Mouse (Mus musculus): ENCODE data around the gene Hist3h2ba. TPM values are rescaled to one million over a fixed set of nuclear protein-coding genes. Genes with fewer than 3 reads are reported as not detected.
A peak's percentile ranks its signal among the peaks of the same experiment; 100 is the strongest.

Hist3h2ba gene
- polyA plus RNA-seq, 1 experiment from 2014 or later = 117 TPM

DNA sequence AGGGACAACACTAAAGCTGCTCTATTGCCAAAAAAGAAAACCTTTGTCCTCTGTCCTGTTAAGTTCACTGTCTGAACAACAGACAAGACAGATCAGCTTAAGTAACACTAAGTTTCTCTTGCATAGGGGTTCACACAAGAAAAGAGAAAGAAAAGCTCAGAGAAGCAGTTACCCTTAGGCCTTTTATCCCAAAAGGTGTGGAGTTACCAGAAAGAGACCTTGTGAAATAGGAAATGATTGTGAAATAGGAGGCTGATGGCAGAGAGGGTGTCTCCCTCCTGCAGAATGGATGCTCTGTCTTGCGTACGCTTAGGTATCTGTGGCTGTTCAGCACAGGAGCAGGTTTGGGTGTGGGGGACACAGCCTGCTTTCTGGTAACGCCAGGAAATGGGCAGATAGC is 30.5 kb downstream of the Hist3h2ba start:
- ATAC-seq (ENCODE audit: low read depth) = no peak
- H3K36me3 ChIP-seq (ENCODE audit: control insufficient read depth, insufficient read depth, low read length) = peaks cover 11% of the 10 kb centered on the region
- H3K4me1 ChIP-seq (ENCODE audit: control insufficient read depth, insufficient read depth, low read length) = peaks cover 28% of the 10 kb centered on the region

DNA sequence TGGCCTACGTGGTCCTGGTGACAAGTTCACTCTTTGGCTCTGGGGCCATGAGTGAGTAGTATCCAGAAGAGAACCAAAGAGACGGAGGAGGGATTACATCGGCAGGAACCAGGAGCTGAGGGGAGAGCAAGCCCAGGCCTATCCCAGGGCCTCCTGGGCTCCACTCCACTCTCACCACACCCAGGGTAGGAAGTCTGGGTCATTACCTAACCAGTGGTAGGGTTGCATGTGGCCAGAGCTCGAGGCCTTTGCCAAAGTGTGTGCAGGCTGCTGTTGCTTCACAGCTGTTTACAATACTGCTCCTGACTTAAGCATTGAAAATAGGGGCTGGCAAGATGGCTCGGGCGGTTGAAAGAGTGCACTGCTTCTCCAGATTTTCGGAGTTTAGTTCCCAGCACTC is 30.9 kb downstream of the Hist3h2ba start:
- ATAC-seq (ENCODE audit: low read depth) = no peak

More for the DNA sequence above, 30.5 kb downstream of the Hist3h2ba start:
- H3K4me3 ChIP-seq (ENCODE audit: low read depth, low read length) = peak overlapping the region; percentile 98
- H3K4me2 ChIP-seq (ENCODE audit: low read depth, low read length) = peak overlapping the region; percentile 100
- H3K27me3 ChIP-seq (ENCODE audit: control insufficient read depth, insufficient read depth, low read length) = no peaks in the 10 kb centered on the region
- H3K9ac ChIP-seq (replicated peaks; ENCODE audit: low read depth, low read length) = no peak overlapping the region; the same call in 1 of the 2 replicates
- no peaks in the 10 kb centered on the region for H3K9me3 ChIP-seq (ENCODE audit: control insufficient read depth, low read length)
- 80% methylated on average over 3 of the region's 3 CpGs for WGBS
- no peak overlapping the region for H3K27ac ChIP-seq (ENCODE audit: low read depth, low read length)

DNA sequence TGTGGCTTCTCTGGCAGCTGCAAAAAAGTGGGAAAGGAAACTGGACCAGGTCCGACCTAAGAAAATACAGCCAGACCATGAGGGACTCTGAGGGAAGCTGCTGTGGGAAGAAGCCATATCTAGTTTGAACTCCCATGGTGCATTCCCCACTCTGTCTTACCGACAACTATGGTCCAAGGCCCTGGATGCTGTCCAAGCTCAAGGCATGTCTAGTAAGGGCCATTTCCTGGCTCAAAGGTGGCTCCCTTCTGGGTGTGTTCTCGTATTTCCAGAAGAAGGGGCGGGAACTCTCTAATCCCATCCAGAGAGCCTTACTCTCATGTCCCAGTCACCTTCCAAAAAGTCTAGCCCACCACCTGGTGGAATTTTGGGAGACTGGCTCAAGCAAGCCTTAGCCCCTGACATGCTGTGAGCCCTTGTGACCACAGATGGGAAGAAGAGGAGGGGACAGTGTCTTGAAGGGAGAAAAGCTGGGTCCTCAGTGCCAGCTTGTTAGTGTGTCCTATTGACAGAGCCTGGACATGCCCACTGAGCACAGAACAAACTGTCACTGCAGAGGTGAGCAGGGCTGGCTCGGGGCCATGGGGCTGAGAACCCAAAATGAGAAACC is 31.8 kb downstream of the Hist3h2ba start:
- H3K4me1 ChIP-seq (ENCODE audit: control insufficient read depth, insufficient read depth, low read length) = peaks cover 27% of the 10 kb centered on the region
- ATAC-seq (ENCODE audit: low read depth) = no peak
- no peak overlapping the region for H3K4me3 ChIP-seq (ENCODE audit: low read depth, low read length)
- peaks cover 17% of the 10 kb centered on the region for H3K36me3 ChIP-seq (ENCODE audit: control insufficient read depth, insufficient read depth, low read length)
- H3K9ac ChIP-seq (replicated peaks; ENCODE audit: low read depth, low read length) = 0 out of 2 replicates have a peak overlapping the region, but pooled peaks have one; percentile 2
- H3K27ac ChIP-seq (ENCODE audit: low read depth, low read length) = no peak overlapping the region
- H3K9me3 ChIP-seq (ENCODE audit: control insufficient read depth, low read length) = no peaks in the 10 kb centered on the region
- 66% methylated on average over 5 of the region's 5 CpGs for WGBS
- no peak overlapping the region for H3K4me2 ChIP-seq (ENCODE audit: low read depth, low read length)
- H3K27me3 ChIP-seq (ENCODE audit: control insufficient read depth, insufficient read depth, low read length) = no peaks in the 10 kb centered on the region

More for the DNA sequence above, 30.9 kb downstream of the Hist3h2ba start:
- no peaks in the 10 kb centered on the region for H3K27me3 ChIP-seq (ENCODE audit: control insufficient read depth, insufficient read depth, low read length)
- WGBS = 92% methylated on average over 7 of the region's 7 CpGs
- peaks cover 11% of the 10 kb centered on the region for H3K36me3 ChIP-seq (ENCODE audit: control insufficient read depth, insufficient read depth, low read length)
- peak overlapping the region; percentile 100 for H3K4me2 ChIP-seq (ENCODE audit: low read depth, low read length)
- no peak overlapping the region for H3K4me3 ChIP-seq (ENCODE audit: low read depth, low read length)
- H3K9ac ChIP-seq (replicated peaks; ENCODE audit: low read depth, low read length) = no peak overlapping the region
- H3K4me1 ChIP-seq (ENCODE audit: control insufficient read depth, insufficient read depth, low read length) = peaks cover 28% of the 10 kb centered on the region
- no peak overlapping the region for H3K27ac ChIP-seq (ENCODE audit: low read depth, low read length)
- H3K9me3 ChIP-seq (ENCODE audit: control insufficient read depth, low read length) = no peaks in the 10 kb centered on the region

DNA sequence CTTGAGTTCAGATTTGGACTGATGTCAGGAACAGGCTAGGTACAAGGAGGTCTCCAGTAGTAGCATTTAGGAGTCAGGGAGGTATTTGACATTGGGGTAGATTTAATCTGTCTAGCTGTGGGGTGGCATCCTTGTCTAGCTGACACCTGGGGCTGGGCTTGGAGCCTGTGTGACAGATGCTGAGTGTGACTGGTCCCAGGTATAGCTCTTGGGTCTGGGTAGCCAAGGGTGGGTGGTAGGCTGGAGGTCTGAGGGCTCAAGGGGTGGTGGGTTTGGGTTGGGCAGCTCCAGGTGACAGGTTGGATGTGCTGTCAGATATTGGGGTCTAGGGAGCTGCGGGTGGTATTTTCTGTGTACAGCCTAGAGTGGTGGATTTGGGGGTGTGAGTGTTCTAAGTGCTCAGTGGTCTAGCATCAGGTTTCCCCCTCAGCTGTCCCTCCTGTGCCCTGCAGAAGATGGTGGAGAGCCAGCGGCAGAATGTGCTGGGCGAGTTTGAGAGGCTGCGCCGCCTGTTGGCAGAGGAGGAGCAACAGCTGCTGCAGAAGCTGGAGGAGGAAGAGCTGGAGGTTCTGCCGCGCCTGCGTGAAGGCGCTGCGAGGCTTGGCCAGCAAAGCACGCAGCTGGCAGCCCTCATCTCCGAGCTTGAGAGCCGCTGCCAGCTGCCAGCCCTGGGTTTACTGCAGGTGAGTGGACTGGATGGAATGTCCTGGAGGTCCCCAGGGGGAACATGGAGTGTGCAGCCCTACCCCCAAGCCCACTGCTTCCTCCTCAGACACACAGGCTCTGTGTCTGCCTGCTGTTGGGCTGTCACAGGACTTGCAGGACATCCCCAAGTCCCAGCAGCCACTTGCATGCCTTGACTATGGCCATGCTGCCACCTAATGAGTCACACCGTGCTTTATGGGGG is 33.1 kb downstream of the Hist3h2ba start:
- Histone ChIP-seq H3K27ac (ENCODE audit: low read depth, low read length) (no peak overlapping the region), H3K4me1 (ENCODE audit: control insufficient read depth, insufficient read depth, low read length) (peaks cover 22% of the 10 kb centered on the region), H3K4me3 (ENCODE audit: low read depth, low read length) (no peak overlapping the region), H3K9ac (replicated peaks; ENCODE audit: low read depth, low read length) (no peak overlapping the region), H3K36me3 (ENCODE audit: control insufficient read depth, insufficient read depth, low read length) (peaks cover 25% of the 10 kb centered on the region), H3K27me3 (ENCODE audit: control insufficient read depth, insufficient read depth, low read length) (no peaks in the 10 kb centered on the region), H3K4me2 (ENCODE audit: low read depth, low read length) (no peak overlapping the region), H3K9me3 (ENCODE audit: control insufficient read depth, low read length) (no peaks in the 10 kb centered on the region)
- 57% methylated on average over 9 of the region's 14 CpGs for WGBS
- peak; percentile 23; the same call in 1 of the 2 replicates for ATAC-seq (ENCODE audit: low read depth)

DNA sequence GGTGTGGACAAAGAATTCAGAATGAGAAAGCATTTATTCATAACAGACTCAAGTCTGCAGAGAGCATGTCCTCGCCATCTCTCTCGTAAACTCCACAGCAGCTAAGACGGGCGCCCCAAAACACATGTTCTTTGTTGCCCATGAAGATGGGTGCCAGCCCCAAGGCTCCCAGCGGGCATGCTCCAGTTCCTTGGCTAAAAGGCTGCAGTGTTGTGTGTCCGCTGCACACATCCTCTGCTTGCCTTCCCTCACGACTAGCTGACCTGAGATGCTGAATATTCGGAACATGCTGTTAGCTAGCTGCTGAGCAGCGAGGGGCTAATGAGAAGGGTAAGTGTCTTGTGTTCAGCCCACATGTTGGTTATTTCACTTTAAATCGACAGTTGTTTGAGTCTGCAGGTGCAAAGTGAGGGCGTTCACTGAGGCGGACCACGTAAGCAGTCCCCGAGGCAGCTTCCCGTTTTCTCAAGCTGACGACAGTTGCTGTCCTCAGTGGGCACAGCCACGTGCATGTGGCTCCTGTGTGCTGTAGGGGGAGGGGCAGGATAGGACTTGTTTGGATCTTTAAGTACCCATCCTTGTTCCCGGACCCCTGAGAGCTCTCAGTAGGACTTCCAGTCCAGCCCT is 33.9 kb downstream of the Hist3h2ba start:
- no peak overlapping the region for H3K9ac ChIP-seq (replicated peaks; ENCODE audit: low read depth, low read length)
- no peaks in the 10 kb centered on the region for H3K27me3 ChIP-seq (ENCODE audit: control insufficient read depth, insufficient read depth, low read length)
- ATAC-seq (ENCODE audit: low read depth) = no peak
- peaks cover 25% of the 10 kb centered on the region for H3K36me3 ChIP-seq (ENCODE audit: control insufficient read depth, insufficient read depth, low read length)
- no peak overlapping the region for H3K4me2 ChIP-seq (ENCODE audit: low read depth, low read length)
- peaks cover 18% of the 10 kb centered on the region for H3K4me1 ChIP-seq (ENCODE audit: control insufficient read depth, insufficient read depth, low read length)
- H3K4me3 ChIP-seq (ENCODE audit: low read depth, low read length) = no peak overlapping the region
- no peak overlapping the region for H3K27ac ChIP-seq (ENCODE audit: low read depth, low read length)
- H3K9me3 ChIP-seq (ENCODE audit: control insufficient read depth, low read length) = no peaks in the 10 kb centered on the region
- WGBS = 84% methylated on average over 18 of the region's 18 CpGs

DNA sequence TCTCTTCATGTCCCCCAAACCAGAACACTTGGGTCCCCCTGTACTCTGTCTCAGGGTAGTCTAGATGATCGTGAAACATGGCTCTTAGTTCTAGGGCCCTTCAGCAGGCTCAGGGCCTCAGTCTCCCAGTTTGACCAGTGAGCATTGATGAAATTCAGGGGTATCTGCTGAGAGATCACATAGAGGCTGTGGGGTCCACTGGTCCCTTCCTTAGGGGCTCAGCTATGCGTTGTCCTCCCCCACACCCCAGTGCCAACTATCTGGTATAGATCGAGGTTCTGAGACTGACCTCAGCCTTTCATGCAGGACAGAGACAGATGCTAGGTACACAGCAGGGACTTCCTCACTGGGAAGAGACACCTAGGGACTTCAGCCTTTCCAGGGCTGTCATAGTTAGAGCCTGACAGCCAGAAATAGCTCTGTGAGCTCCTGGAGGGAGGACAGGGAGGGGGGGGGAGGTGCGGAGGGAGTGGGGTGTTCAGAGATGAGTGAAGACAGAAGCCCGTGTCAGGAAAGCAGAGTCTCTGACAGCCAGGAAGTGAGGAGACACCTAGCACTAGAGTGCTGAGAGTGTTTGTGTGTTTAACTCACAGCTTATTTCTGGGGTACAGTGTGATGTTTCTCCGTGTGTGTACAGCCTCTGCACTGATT is 35.1 kb downstream of the Hist3h2ba start:
- Histone ChIP-seq H3K36me3 (ENCODE audit: control insufficient read depth, insufficient read depth, low read length) (peaks cover 31% of the 10 kb centered on the region), H3K4me1 (ENCODE audit: control insufficient read depth, insufficient read depth, low read length) (peaks cover 16% of the 10 kb centered on the region)
- ATAC-seq (ENCODE audit: low read depth) = no peak

DNA sequence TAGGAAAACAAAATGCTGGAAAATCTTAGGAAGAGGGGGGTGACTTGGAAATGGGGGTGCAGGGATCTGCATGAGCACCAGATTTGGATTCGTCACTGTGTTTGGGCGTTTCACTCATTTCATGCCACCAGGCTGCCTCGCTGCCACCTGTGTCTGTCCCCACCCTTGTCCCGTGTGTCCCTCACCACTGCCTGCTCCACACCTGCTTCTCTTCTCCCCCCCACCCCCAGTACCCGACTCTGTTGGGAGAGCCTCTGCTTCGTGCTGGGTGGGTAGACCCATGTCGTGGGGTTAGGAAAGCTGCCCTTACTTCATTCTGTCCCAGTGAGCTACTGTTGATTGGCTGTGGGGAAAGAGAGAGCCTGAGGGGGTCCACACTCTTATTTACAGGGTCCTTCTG is 35.9 kb downstream of the Hist3h2ba start:
- no peak overlapping the region for H3K4me2 ChIP-seq (ENCODE audit: low read depth, low read length)
- no peak overlapping the region for H3K27ac ChIP-seq (ENCODE audit: low read depth, low read length)
- ATAC-seq (ENCODE audit: low read depth) = no peak
- no peaks in the 10 kb centered on the region for H3K27me3 ChIP-seq (ENCODE audit: control insufficient read depth, insufficient read depth, low read length)
- 95% methylated on average over 7 of the region's 7 CpGs for WGBS
- H3K9me3 ChIP-seq (ENCODE audit: control insufficient read depth, low read length) = no peaks in the 10 kb centered on the region
- peaks cover 8% of the 10 kb centered on the region for H3K4me1 ChIP-seq (ENCODE audit: control insufficient read depth, insufficient read depth, low read length)
- H3K9ac ChIP-seq (replicated peaks; ENCODE audit: low read depth, low read length) = no peak overlapping the region
- peaks cover 39% of the 10 kb centered on the region for H3K36me3 ChIP-seq (ENCODE audit: control insufficient read depth, insufficient read depth, low read length)
- no peak overlapping the region for H3K4me3 ChIP-seq (ENCODE audit: low read depth, low read length)

More for the DNA sequence above, 35.1 kb downstream of the Hist3h2ba start:
- Histone ChIP-seq H3K4me2 (ENCODE audit: low read depth, low read length) (no peak overlapping the region), H3K9ac (replicated peaks; ENCODE audit: low read depth, low read length) (no peak overlapping the region), H3K27ac (ENCODE audit: low read depth, low read length) (no peak overlapping the region), H3K9me3 (ENCODE audit: control insufficient read depth, low read length) (no peaks in the 10 kb centered on the region), H3K27me3 (ENCODE audit: control insufficient read depth, insufficient read depth, low read length) (no peaks in the 10 kb centered on the region), H3K4me3 (ENCODE audit: low read depth, low read length) (no peak overlapping the region)
- WGBS = 96% methylated on average over 6 of the region's 6 CpGs

DNA sequence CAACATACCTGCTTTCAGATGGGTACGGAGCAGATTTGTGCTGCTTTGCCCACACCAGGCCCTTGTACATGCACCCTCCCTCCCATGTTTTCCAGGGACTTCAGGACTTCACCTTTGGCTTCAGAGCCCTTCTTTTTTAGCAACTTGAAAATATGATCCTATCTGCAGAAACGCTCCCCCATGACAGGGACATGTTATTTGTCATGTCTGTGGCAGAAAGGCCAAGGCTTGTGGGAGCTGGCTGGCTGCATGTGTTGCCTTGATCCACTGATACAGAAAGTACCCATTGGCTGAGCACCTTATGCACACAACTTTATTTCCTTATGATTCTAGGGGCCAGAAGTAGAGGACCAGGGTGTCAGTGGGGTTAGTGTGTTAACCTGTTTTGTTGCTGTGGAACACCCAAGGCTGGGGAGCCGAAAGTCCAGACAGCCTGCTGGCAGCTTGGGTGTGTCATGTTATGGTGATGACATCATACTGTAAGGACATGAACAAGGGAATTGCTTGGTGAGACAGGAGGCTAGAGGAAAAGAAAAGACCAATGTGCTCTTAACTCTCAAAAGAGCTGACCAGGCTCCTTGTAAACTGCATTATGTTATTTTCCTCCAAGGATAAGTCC is 36.7 kb downstream of the Hist3h2ba start:
- Histone ChIP-seq H3K9ac (replicated peaks; ENCODE audit: low read depth, low read length) (no peak overlapping the region), H3K27me3 (ENCODE audit: control insufficient read depth, insufficient read depth, low read length) (no peaks in the 10 kb centered on the region), H3K9me3 (ENCODE audit: control insufficient read depth, low read length) (no peaks in the 10 kb centered on the region), H3K36me3 (ENCODE audit: control insufficient read depth, insufficient read depth, low read length) (peaks cover 46% of the 10 kb centered on the region), H3K27ac (ENCODE audit: low read depth, low read length) (no peak overlapping the region), H3K4me3 (ENCODE audit: low read depth, low read length) (no peak overlapping the region), H3K4me2 (ENCODE audit: low read depth, low read length) (no peak overlapping the region), H3K4me1 (ENCODE audit: control insufficient read depth, insufficient read depth, low read length) (peaks cover 1% of the 10 kb centered on the region; the same call in 1 of the 2 replicates)
- WGBS = 100% methylated on average over 3 of the region's 3 CpGs
- no peak for ATAC-seq (ENCODE audit: low read depth)
